Mouse (Mus musculus) fibroblast of lung, adult 2 months (primary cell): ENCODE measurements around the gene Necab3.

ENCODE experiments used
- DNase-seq: peaks from one replicate; pipeline ENCODE4 v3.0.0-alpha.2; 2011; ENCODE audit warnings: low read depth

Gene Necab3

GRCm38 (mm10) chr2:154571976-154572375 is 13.3 kb upstream of the Necab3 start:
- DNase-seq: no peak

GRCm38 (mm10) chr2:154571266-154571665 is 12.6 kb upstream of the Necab3 start:
- DNase-seq: no peak

GRCm38 (mm10) chr2:154570666-154571065 is 12.0 kb upstream of the Necab3 start:
- no peak for DNase-seq

- peak; percentile 82 for DNase-seq
These were observed 11.2 kb upstream of the Necab3 start, which contains the start of gene E2f1 for GRCm38 (mm10) chr2:154569836-154570286. TSS of gene E2f1 (minus strand) at chr2:154569892.

GRCm38 (mm10) chr2:154569071-154569748 is 10.5 kb upstream of the Necab3 start:
- no peak for DNase-seq

- DNase-seq: no peak
These were observed 9.8 kb upstream of the Necab3 start for GRCm38 (mm10) chr2:154568329-154569070.

GRCm38 (mm10) chr2:154567766-154568165 is 9.1 kb upstream of the Necab3 start:
- DNase-seq: no peak

GRCm38 (mm10) chr2:154566641-154567040 is 8.0 kb upstream of the Necab3 start:
- no peak for DNase-seq

GRCm38 (mm10) chr2:154565562-154565961 is 6.9 kb upstream of the Necab3 start:
- no peak for DNase-seq

GRCm38 (mm10) chr2:154563612-154564170 is 5.0 kb upstream of the Necab3 start:
- DNase-seq: no peak

- DNase-seq: no peak
These were observed 1.4 kb downstream of the Necab3 start for GRCm38 (mm10) chr2:154557184-154557832.

GRCm38 (mm10) chr2:154555235-154555634 is 3.5 kb downstream of the Necab3 start:
- no peak for DNase-seq

GRCm38 (mm10) chr2:154552424-154552907 is 6.2 kb downstream of the Necab3 start:
- DNase-seq: no peak

- no peak for DNase-seq
These were observed 6.8 kb downstream of the Necab3 start for GRCm38 (mm10) chr2:154551927-154552326.

GRCm38 (mm10) chr2:154551476-154551875 is 7.2 kb downstream of the Necab3 start, which contains the start of gene Actl10:
TSS of gene Actl10 (plus strand) at chr2:154551776.
- DNase-seq: no peak

GRCm38 (mm10) chr2:154550937-154551336 is 7.8 kb downstream of the Necab3 start:
- no peak for DNase-seq

- no peak for DNase-seq
These were observed 8.9 kb downstream of the Necab3 start for GRCm38 (mm10) chr2:154549886-154550189.

GRCm38 (mm10) chr2:154549127-154549885 is 9.4 kb downstream of the Necab3 start:
- DNase-seq: no peak

GRCm38 (mm10) chr2:154548688-154549087 is 10.0 kb downstream of the Necab3 start:
- DNase-seq: no peak

GRCm38 (mm10) chr2:154546711-154547110 is 12.0 kb downstream of the Necab3 start, which contains the start of gene 1700003F12Rik:
TSS of gene 1700003F12Rik (plus strand) at chr2:154547085.
- no peak for DNase-seq

GRCm38 (mm10) chr2:154543567-154544347 is 14.9 kb downstream of the Necab3 start:
- DNase-seq: peak; percentile 56
